Mouse (Mus musculus) kidney, embryonic 15.5 days (tissue): ENCODE measurements around the gene Nkrf. TPM values are rescaled to one million over a fixed set of nuclear protein-coding genes. Genes with fewer than 3 reads are reported as not detected.

Experiments
- ATAC-seq: fragments of 200-750 bp; cut with Nextera tagmentation; replicated peaks from 2 replicates; pipeline ENCODE4 v1.8.0; 2017; ENCODE audit warnings: moderate TSS enrichment; ENCODE audit not compliant: low FRiP score
- H3K27ac ChIP-seq: fragments of 300-500 bp; sonication (generic); 2 replicates; pipeline ENCODE4 v1.5.1; 2015; ENCODE audit warnings: mild to moderate bottlenecking, inconsistent platforms
- H3K27me3 ChIP-seq: fragments of 300-500 bp; sonication (generic); 2 replicates; pipeline ENCODE4 v1.6.1; 2015; ENCODE audit warnings: inconsistent platforms
- H3K36me3 ChIP-seq: fragments of 300-500 bp; sonication (generic); 2 replicates; pipeline ENCODE4 v1.6.1; 2015; ENCODE audit warnings: inconsistent platforms
- H3K4me1 ChIP-seq: fragments of 300-500 bp; sonication (generic); 2 replicates; pipeline ENCODE4 v1.6.1; 2015; ENCODE audit warnings: inconsistent platforms
- H3K4me2 ChIP-seq: fragments of 300-500 bp; sonication (generic); 2 replicates; pipeline ENCODE4 v1.6.1; 2015; ENCODE audit warnings: moderate library complexity, mild to moderate bottlenecking, inconsistent platforms
- H3K4me3 ChIP-seq: fragments of 300-500 bp; sonication (generic); replicated peaks from 2 replicates; pipeline ENCODE4 v1.5.1; 2015; ENCODE audit warnings: mild to moderate bottlenecking, inconsistent platforms
- H3K9ac ChIP-seq: fragments of 300-500 bp; sonication (generic); 2 replicates; pipeline ENCODE4 v1.6.1; 2015; ENCODE audit warnings: mild to moderate bottlenecking, inconsistent platforms
- H3K9me3 ChIP-seq: fragments of 300-500 bp; sonication (generic); replicated peaks from 2 replicates; pipeline ENCODE4 v1.6.1; 2016; ENCODE audit warnings: inconsistent platforms
- WGBS: fragments of 180-500 bp; shearing (Covaris S2); methylation state at CpG from one replicate; pipeline ENCODE4 v1.1.7; 2015; ENCODE audit warnings: mixed read lengths; 5-methylcytosine and 5-hydroxymethylcytosine counted together
- polyA plus RNA-seq: library from polyadenylated mRNA; unstranded; fragments of >200 nt; fragmentation: Nextera tagmentation; extraction: Ambion mirVana; gene quantifications from 2 replicates; pipeline ENCODE4 v1.2.1, GENCODE M21; 2015

The Nkrf gene
- polyA plus RNA-seq, 1 experiment from 2014 or later, result 1.7 TPM

- WGBS, result 62% methylated on average over 1 of the region's 1 CpGs
- H3K4me3 ChIP-seq, result no peak overlapping the region
- no peak for ATAC-seq
These were observed 55.5 kb downstream of the Nkrf start for GRCm38 (mm10) chrX:36847152-36847551.

GRCm38 (mm10) chrX:36843346-36843990, 59.2 kb downstream of the Nkrf start:
- WGBS, result 66% methylated on average over 4 of the region's 4 CpGs
- no peak for ATAC-seq
- H3K36me3 ChIP-seq, result no peaks in the 10 kb centered on the region
- H3K27me3 ChIP-seq, result no peaks in the 10 kb centered on the region
- no peaks in the 10 kb centered on the region for H3K9me3 ChIP-seq
- no peak overlapping the region for H3K27ac ChIP-seq
- no peak overlapping the region for H3K4me3 ChIP-seq
- no peak overlapping the region for H3K9ac ChIP-seq
- H3K4me2 ChIP-seq, result no peak overlapping the region
- H3K4me1 ChIP-seq, result no peaks in the 10 kb centered on the region

More at GRCm38 (mm10) chrX:36847152-36847551, 55.5 kb downstream of the Nkrf start:
- no peak overlapping the region for H3K27ac ChIP-seq
- H3K9me3 ChIP-seq, result no peaks in the 10 kb centered on the region
- H3K4me1 ChIP-seq, result no peaks in the 10 kb centered on the region
- no peaks in the 10 kb centered on the region for H3K27me3 ChIP-seq
- no peak overlapping the region for H3K9ac ChIP-seq
- H3K4me2 ChIP-seq, result no peak overlapping the region
- H3K36me3 ChIP-seq, result no peaks in the 10 kb centered on the region

- ATAC-seq, result no peak
- Histone ChIP-seq H3K4me3 (no peak overlapping the region), H3K9ac (no peak overlapping the region), H3K36me3 (no peaks in the 10 kb centered on the region), H3K4me1 (no peaks in the 10 kb centered on the region), H3K4me2 (no peak overlapping the region), H3K9me3 (no peaks in the 10 kb centered on the region), H3K27me3 (no peaks in the 10 kb centered on the region), H3K27ac (no peak overlapping the region)
- WGBS, result 88% methylated on average over 6 of the region's 6 CpGs
These were observed 61.0 kb downstream of the Nkrf start for GRCm38 (mm10) chrX:36841698-36842097.

- Histone ChIP-seq H3K4me1 (no peaks in the 10 kb centered on the region), H3K9ac (no peak overlapping the region), H3K36me3 (no peaks in the 10 kb centered on the region), H3K27me3 (no peaks in the 10 kb centered on the region), H3K27ac (0 out of 2 replicates have a peak overlapping the region, but pooled peaks have one; percentile 51), H3K9me3 (no peaks in the 10 kb centered on the region), H3K4me3 (no peak overlapping the region), H3K4me2 (no peak overlapping the region)
- ATAC-seq, result no peak
- WGBS, result 73% methylated on average over 7 of the region's 7 CpGs
These were observed 63.3 kb downstream of the Nkrf start for GRCm38 (mm10) chrX:36839391-36839790.

Other genes starting within 250 kb of the Nkrf start
- gene Slc25a43, start 159.2 kb downstream of the Nkrf start, polyA plus RNA-seq, result 2.8 and 3.4 TPM in 2 replicates
- gene Slc25a5, start 107.2 kb downstream of the Nkrf start, polyA plus RNA-seq, result 783 and 885 TPM in 2 replicates
- gene Ube2a, start 29.0 kb downstream of the Nkrf start, polyA plus RNA-seq, result 103 and 118 TPM in 2 replicates
- gene C330007P06Rik, start 28.8 kb downstream of the Nkrf start, polyA plus RNA-seq, result 30.9 and 32.9 TPM in 2 replicates
- 21.9 and 23.7 TPM in 2 replicates for gene Sept6, start 88.9 kb upstream of the Nkrf start, polyA plus RNA-seq
- not detected in 2 replicates for gene Sowahd, start 145.9 kb upstream of the Nkrf start, polyA plus RNA-seq
- 577 and 689 TPM in 2 replicates for gene Rpl39, start 182.5 kb upstream of the Nkrf start, polyA plus RNA-seq
- 23.9 and 24.5 TPM in 2 replicates for gene Upf3b, start 207.4 kb upstream of the Nkrf start, polyA plus RNA-seq
- 16.0 and 17.5 TPM in 2 replicates for gene Nkap, start 223.9 kb upstream of the Nkrf start, polyA plus RNA-seq